Mouse (Mus musculus) 3134 (cell line): Measurements from ENCODE around the gene Flnc.
A peak's percentile ranks its signal among the peaks of the same experiment; 100 is the strongest.

ENCODE experiments used
- DNase-seq: peaks from one replicate; pipeline ENCODE4 v3.0.0-alpha.2; 2011; ENCODE audit warnings: low spot score; ENCODE audit not compliant: insufficient read length; ENCODE audit errors: extremely low read depth

Flnc gene

DNA sequence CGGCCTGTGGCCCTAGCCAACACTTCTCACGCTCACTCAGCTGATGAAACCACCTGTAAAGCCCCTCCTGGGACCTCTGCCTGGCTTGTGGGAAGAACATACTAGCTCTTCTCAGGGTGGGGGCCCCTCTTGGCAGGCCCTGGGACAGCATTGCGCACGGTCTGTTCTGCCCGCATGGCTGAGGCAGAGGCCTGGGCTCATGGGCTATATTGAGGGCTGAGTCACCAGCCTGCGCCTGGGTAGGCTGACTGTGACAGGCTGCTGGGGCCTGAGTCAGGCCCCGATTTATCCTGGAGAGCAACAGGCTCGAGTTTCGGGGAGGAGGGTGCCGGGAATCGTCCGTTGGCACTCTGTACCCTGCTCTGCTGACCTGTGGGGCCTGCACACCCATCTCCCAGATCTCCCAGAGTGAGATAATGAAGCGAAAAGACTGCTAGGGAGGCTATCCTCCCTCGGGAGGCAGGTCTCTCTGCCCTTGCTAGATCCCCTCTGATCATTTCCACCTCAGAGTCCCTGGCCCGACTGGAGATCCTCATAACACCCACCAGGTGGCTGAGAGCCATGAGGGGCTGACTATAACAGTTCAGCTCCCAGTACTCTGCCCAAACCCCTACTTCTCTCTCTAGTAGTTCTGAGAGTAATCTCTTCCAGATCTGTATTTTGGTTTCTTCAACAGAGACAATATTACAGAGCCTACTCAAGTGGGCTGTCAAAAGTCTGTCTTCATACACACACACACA is 2.2 kb upstream of the Flnc start:
- peak; percentile 81 for DNase-seq

DNA sequence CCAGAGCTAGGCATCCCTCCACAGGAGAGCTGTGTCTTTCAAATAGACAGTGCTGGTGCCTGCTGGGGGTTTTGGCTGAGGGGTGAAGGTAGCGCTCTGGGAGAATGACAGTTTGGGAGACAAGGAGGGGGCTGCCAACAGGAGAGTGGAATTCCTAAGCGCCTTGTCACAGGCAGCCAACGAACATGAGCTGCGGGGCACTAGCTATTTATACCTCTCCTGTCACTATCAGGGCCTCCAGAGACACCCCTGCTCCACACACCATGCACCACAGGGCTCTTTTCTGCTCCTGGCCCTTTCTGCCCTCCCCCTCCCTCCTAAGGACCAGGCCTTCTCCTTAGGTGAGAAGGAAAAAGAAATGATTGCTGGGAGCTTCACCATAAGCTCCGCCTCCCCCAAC is 1.6 kb upstream of the Flnc start:
- peak; percentile 60 for DNase-seq

GRCm38 (mm10) chr6:29432156-29432555 is 900 bp upstream of the Flnc start:
- peak; percentile 73 for DNase-seq

DNA sequence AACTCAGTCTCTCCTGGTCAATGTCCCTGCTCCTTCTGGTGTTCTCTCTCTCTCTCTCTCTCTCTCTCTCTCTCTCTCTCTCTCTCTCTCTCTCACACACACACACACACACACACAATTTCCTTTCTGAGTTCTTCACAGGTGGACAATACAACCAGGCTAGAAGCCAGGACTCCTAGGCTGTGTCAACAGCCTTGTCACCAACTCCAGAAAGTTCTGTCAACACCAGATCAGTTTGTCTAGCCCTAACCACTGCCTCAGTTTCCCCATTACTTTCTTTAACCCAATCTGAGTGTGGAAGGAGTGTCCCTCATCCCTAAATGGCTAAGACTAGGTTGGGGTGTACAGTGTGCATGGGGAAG is 399 bp upstream of the Flnc start:
- DNase-seq: peak; percentile 51

DNA sequence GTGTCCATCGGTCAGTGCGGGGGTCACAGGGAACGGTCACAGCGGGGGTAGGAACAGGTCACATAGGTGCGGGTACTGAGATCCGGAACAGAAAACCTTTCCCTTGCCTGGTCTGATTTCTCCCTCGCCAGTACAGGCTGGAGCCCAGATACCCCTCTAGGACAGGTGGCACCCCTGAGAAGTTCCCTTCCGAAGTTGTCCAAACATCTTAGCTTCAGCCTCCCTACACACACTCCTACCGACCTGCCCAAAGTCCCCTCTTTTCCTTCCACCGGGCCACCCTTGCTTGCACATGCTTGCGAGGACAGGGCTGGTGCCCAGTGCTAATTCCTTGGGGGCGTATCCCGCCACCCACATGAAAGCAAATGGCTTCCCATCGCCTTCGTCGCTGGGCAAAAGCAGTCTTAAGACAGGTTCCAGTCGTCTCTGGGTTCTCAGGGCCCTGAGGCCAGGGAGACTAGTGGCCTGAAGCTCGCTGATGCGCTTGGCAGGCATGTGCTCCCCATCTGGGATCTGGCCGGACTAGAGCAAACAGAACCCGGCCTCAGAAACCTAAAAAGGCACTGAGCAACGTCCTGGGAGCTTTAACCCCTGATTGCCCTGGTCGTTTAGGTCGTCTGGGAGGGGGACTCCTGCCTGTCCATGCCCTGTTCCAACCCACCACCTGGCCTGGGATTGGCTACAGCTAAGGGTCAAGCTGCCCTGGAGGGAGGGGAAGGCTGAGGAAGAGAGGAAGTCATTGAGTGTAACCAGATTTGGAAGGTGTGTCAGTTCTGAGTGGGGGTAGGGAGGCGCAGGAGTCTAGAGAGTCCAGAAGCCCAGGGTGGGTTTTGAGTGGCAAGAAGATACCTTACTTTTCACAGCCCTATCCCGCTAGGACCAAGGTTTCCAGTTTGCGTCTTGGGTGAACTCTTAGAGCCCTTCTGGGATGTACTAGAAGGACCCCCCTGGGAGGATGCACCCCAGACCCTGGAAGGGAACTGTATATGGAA is 1.0 kb downstream of the Flnc start:
- peak; percentile 65 for DNase-seq

DNA sequence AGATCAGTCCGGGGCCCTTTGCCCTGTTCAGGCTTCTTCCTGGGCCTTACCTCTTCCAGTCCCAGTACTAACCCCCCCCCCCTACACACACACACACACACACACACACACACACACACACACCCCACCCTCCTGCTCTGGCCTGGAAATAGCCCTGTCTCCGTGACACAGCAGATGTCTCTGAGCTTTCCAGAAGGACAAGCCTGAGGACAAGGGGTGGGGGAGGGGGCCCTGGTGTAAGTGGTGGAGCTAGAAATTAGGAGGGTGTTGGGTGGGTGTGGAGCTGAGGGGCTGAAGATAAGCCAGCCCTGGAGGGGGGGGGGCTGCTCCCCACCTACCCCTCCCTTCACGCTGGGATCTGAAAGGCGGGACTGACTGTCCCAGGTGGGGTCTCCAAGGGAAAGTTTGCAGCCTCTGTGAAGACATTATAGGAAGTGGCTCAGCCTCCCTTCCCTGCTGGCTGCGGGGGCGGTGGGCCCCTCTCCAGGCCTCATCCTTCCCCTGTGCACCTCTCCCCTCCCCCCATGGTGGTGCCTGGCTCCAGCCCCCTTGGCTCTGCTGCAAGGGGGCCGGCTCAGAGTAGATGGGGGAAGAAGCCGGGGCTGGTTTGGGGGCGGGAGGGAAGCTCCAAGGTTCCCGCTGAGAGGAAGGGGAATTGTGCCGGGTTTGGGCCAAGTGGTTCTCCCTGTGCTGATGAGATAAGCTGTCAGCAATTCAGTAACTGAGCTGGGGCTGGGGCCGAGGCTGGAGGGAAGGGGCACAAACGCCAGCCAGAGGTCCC is 2.0 kb downstream of the Flnc start:
- no peak for DNase-seq

DNA sequence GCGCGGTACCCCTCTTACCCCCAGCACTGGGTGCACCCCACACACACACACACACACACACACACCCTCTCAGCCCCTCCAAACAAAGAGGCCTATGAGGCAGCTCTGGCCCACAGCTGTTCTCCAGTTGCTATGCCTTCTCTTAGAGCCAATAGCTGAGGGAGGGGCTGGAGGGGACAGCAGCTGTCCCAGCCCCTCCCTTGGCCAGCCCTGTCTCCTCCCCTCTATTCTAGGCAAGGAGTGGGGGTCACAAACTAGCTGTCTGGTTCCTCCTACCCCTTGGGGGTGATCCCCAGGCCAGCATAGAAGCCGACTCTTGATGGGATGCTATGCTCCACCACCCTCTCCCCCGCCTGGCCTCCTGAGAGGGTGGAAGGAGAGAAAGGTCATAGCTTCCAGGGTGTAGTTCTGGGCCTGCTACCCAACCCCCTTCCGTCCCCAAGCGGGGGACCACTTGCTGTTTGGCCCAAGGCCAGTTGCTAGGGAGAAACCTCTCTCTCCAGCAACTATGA is 2.9 kb downstream of the Flnc start:
- DNase-seq: no peak

DNA sequence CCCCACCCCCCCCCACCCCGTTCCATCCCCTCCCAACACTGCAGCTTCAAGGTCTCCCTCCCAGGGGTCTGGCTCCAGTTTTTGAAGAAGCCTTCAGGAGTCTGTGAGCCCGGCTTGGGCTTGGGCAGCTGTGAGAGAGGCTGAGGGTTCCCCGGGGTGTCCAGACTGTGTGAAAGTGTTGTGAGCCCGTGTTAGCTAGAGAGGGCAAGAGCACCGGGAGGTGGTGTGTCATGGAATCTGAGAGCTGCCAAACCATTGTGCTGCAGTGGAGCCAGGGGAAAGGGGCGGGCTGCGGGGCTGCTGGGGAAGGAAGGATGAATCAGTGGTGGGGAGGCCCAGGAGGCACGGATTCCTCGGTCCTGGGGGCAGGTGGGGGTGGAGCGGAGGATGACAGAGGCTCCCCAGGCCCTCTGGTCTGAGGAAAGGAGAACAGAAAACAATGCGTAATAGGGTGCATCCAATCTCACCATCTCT is 3.4 kb downstream of the Flnc start:
- DNase-seq: peak; percentile 80

GRCm38 (mm10) chr6:29439251-29439650 is 6.2 kb downstream of the Flnc start:
- no peak for DNase-seq

DNA sequence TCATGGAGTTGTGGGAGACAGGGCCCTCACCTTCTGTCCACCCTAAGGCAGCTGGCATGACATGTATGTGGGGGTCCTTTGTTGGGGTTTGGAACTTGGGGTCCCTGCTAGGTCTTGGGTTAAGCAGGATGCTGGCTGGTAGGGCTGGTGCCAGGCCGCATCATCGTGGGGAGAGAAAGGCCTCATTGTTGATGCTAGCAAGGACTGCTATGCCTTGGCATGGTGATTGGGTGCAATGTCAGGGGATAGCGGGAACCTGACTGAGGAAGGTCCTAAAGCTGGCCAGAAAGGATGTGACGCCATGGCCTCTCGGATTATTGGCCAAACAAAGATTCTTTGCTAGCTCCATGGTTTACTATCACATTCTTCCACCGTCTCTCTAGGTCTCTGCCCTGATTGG is 6.7 kb downstream of the Flnc start:
- DNase-seq: no peak

DNA sequence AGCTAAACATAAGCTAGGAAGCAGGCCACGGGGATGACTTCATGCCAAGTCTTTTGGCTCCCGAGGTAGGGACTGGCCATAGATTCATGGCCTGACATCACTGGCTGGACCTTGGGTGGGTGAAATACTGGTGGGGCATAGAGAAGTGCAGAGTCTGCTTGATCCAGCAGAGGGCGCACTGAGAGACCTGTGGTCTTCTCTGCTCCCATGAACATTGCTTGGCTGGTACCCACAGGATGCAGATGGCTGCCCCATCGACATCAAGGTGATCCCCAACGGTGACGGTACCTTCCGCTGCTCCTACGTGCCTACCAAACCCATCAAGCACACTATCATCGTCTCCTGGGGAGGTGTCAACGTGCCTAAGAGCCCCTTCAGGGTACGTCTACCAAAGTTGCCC is 11.7 kb downstream of the Flnc start:
- DNase-seq: no peak

DNA sequence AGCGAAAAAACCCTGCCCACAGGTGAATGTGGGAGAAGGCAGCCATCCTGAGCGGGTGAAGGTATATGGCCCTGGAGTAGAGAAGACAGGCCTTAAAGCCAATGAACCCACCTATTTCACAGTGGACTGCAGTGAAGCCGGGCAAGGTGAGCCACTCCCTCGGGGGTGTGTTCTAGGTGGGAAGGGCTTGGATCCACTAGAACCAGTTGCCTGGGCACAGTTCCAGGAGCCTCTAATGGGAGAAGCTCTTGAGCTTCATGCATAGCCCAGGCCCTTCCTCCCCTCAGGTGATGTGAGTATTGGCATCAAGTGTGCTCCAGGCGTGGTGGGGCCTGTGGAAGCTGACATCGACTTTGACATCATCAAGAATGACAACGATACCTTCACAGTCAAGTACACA is 12.3 kb downstream of the Flnc start:
- DNase-seq: no peak

DNA sequence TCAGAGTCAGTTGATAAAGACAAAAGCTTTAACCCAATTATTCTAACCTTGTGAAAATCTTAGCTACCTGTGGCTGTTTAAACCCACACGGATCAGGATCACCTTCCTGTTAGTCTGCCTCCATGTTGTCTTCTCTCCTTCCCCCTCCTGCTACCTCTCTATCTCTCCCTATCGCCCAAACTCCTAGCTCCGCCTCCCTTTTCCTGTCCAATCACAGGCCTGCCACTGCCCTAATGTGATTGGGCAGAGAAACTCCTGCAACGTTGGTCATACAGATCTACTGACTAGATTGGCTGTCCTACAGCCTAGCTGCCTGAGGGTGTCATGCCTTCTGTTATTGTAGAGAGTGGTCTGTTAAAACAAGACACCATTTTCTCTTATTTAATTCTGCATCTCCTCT is 16.8 kb downstream of the Flnc start:
- DNase-seq: no peak

DNA sequence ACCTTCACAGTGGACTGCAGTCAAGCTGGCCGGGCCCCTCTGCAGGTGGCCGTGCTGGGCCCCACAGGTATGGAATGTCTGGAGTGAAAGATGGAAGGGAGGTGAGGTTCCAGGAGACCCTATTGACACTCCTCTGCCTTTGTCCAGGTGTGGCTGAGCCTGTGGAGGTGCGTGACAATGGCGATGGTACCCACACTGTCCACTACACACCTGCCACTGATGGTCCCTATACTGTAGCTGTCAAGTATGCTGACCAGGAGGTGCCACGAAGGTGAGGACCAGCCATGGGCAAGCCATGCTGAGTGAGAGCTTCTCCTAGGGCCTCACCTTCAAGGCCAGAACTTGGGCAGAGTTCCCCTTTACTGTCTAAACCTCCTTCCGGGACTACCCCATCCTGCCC is 17.6 kb downstream of the Flnc start:
- DNase-seq: no peak

- DNase-seq: no peak
Measured at GRCm38 (mm10) chr6:29461502-29461901, 28.4 kb downstream of the Flnc start.

GRCm38 (mm10) chr6:29463388-29463787 is 30.3 kb downstream of the Flnc start:
- no peak for DNase-seq

DNA sequence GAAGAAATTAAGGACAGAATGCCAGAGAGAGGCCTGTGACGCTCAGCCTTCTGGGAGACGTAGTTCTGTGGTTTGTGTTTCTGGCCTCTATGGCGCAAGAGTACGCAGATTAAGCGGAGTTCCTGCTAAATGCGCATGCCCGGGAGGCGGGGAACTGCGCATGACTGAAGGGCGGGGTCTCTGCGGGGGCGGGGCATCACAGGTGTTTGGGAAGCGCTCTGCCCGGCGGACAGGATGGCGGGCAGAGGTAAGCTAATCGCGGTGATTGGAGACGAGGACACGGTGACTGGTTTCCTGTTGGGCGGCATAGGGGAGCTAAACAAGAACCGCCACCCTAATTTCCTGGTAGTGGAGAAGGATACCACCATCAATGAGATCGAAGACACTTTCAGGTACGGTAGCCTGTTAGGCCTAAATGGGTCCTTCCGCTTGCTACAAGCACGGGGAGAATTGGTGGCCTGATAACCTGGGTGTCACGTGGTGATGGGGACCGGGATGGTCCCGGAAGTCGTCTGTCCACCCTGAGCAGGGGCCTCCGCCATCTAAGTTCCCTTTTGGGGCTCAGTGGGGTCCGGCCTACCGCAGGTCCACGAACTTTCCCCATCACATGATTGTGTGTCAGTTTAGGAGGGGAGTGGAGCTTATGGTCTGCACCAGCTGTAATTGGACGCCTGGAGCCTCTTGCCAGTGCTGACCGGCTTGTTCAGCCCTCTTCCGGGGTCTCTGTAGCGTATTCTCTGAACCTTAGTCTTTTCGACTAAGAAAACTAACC is 34.7 kb downstream of the Flnc start, which contains the start of gene Atp6v1f:
Gene Atp6v1f, plus strand, starts transcription at position 136 of the 772 bp plus-strand sequence.
- DNase-seq: peak; percentile 91

- no peak for DNase-seq
Measured at GRCm38 (mm10) chr6:29468851-29469250, 35.8 kb downstream of the Flnc start.

- no peak for DNase-seq
Measured at GRCm38 (mm10) chr6:29471137-29471536, 38.1 kb downstream of the Flnc start, which contains the start of gene Atp6v1fnb. Gene Atp6v1fnb, plus strand, starts transcription at chr6:29471437.
